Mouse (Mus musculus) limb, embryonic 13.5 days (tissue): ENCODE results near the gene Coq10a. TPM values are rescaled to one million over a fixed set of nuclear protein-coding genes. Genes with fewer than 3 reads are reported as not detected.

Source experiments
- ATAC-seq: fragments of 200-750 bp; cut with Nextera tagmentation; 2 replicates; pipeline ENCODE4 v1.8.0; 2017; ENCODE audit warnings: low read depth, moderate number of reproducible peaks, moderate TSS enrichment; ENCODE audit not compliant: low FRiP score
- H3K27ac ChIP-seq: fragments of 300-500 bp; sonication (generic); 2 replicates; pipeline ENCODE4 v1.5.1; 2015; ENCODE audit warnings: inconsistent platforms, mild to moderate bottlenecking, moderate library complexity
- H3K27me3 ChIP-seq: fragments of 300-500 bp; sonication (generic); 2 replicates; pipeline ENCODE4 v1.6.1; 2015; ENCODE audit warnings: mild to moderate bottlenecking, inconsistent platforms
- H3K36me3 ChIP-seq: fragments of 300-500 bp; sonication (generic); 2 replicates; pipeline ENCODE4 v1.6.1; 2015; ENCODE audit warnings: inconsistent platforms, mild to moderate bottlenecking, moderate library complexity
- H3K4me1 ChIP-seq: fragments of 300-500 bp; sonication (generic); 2 replicates; pipeline ENCODE4 v1.6.1; 2015; ENCODE audit warnings: inconsistent platforms
- H3K4me2 ChIP-seq: fragments of 300-500 bp; sonication (generic); replicated peaks from 2 replicates; pipeline ENCODE4 v1.6.1; 2015; ENCODE audit warnings: inconsistent platforms, mild to moderate bottlenecking, moderate library complexity
- H3K4me3 ChIP-seq: fragments of 300-500 bp; sonication (generic); 2 replicates; pipeline ENCODE4 v1.5.1; 2015; ENCODE audit warnings: moderate library complexity, mild to moderate bottlenecking, inconsistent platforms
- H3K9ac ChIP-seq: fragments of 300-500 bp; sonication (generic); 2 replicates; pipeline ENCODE4 v1.6.1; 2015; ENCODE audit warnings: mild to moderate bottlenecking, inconsistent platforms
- H3K9me3 ChIP-seq: fragments of 300-500 bp; sonication (generic); 2 replicates; pipeline ENCODE4 v1.6.1; 2016; ENCODE audit warnings: inconsistent platforms
- WGBS: fragments of 180-500 bp; shearing (Covaris S2); methylation state at CpG from one replicate; pipeline ENCODE4 v1.1.7; 2015; 5-methylcytosine and 5-hydroxymethylcytosine counted together
- polyA plus RNA-seq: library from polyadenylated mRNA; unstranded; fragments of >200 nt; fragmentation: Nextera tagmentation; extraction: Ambion mirVana; gene quantifications from 2 replicates; pipeline ENCODE4 v1.2.1, GENCODE M21; 2015

Coq10a gene
- polyA plus RNA-seq, 1 experiment from 2014 or later, result 14.8 TPM

GRCm38 (mm10) chr10:128369599-128369998, 802 bp upstream of the Coq10a start:
- peak overlapping the region; percentile 95 for H3K27ac ChIP-seq
- no peaks in the 10 kb centered on the region for H3K9me3 ChIP-seq
- no peaks in the 10 kb centered on the region for H3K27me3 ChIP-seq
- H3K9ac ChIP-seq, result peak overlapping the region; percentile 82
- H3K4me3 ChIP-seq, result peak overlapping the region; percentile 71
- peak overlapping the region; percentile 94 for H3K4me2 ChIP-seq
- WGBS, result 83% methylated on average over 6 of the region's 6 CpGs
- H3K36me3 ChIP-seq, result peaks cover 13% of the 10 kb centered on the region
- peaks cover 14% of the 10 kb centered on the region for H3K4me1 ChIP-seq
- no peak for ATAC-seq

GRCm38 (mm10) chr10:128369218-128369543, 384 bp upstream of the Coq10a start:
- ATAC-seq, result no peak
- 4% methylated on average over 9 of the region's 9 CpGs for WGBS

GRCm38 (mm10) chr10:128367899-128368401, 847 bp downstream of the Coq10a start:
- Histone ChIP-seq H3K27ac (peak overlapping the region; percentile 95; the same call in 1 of the 2 replicates), H3K36me3 (peaks cover 27% of the 10 kb centered on the region), H3K9me3 (no peaks in the 10 kb centered on the region), H3K4me3 (peak overlapping the region; percentile 71), H3K4me1 (peaks cover 14% of the 10 kb centered on the region), H3K27me3 (no peaks in the 10 kb centered on the region), H3K4me2 (peak overlapping the region; percentile 94), H3K9ac (peak overlapping the region; percentile 82)
- 19% methylated on average over 19 of the region's 19 CpGs for WGBS
- no peak for ATAC-seq

More at GRCm38 (mm10) chr10:128369218-128369543, 384 bp upstream of the Coq10a start:
- Histone ChIP-seq H3K4me2 (peak overlapping the region; percentile 94), H3K36me3 (peaks cover 15% of the 10 kb centered on the region), H3K27ac (peak overlapping the region; percentile 95), H3K27me3 (no peaks in the 10 kb centered on the region), H3K4me3 (peak overlapping the region; percentile 71), H3K4me1 (peaks cover 14% of the 10 kb centered on the region), H3K9ac (peak overlapping the region; percentile 82), H3K9me3 (no peaks in the 10 kb centered on the region)

- no peak for ATAC-seq
- Histone ChIP-seq H3K4me2 (no peak overlapping the region), H3K4me1 (peaks cover 3% of the 10 kb centered on the region), H3K4me3 (no peak overlapping the region), H3K27ac (no peak overlapping the region), H3K27me3 (no peaks in the 10 kb centered on the region), H3K9me3 (no peaks in the 10 kb centered on the region), H3K36me3 (peaks cover 80% of the 10 kb centered on the region), H3K9ac (no peak overlapping the region)
- 46% methylated on average over 3 of the region's 3 CpGs for WGBS
Observed at GRCm38 (mm10) chr10:128362568-128362967, 6.2 kb downstream of the Coq10a start.

- Histone ChIP-seq H3K4me2 (no peak overlapping the region), H3K27me3 (no peaks in the 10 kb centered on the region), H3K36me3 (peaks cover 84% of the 10 kb centered on the region), H3K9ac (no peak overlapping the region), H3K4me1 (no peaks in the 10 kb centered on the region), H3K9me3 (no peaks in the 10 kb centered on the region), H3K4me3 (no peak overlapping the region), H3K27ac (no peak overlapping the region)
- 88% methylated on average over 6 of the region's 6 CpGs for WGBS
- no peak for ATAC-seq
Observed at GRCm38 (mm10) chr10:128361836-128362235, 7.0 kb downstream of the Coq10a start.

- WGBS, result 88% methylated on average over 6 of the region's 6 CpGs
- Histone ChIP-seq H3K27ac (no peak overlapping the region), H3K36me3 (peaks cover 95% of the 10 kb centered on the region)
Observed at GRCm38 (mm10) chr10:128359226-128359625, 9.6 kb downstream of the Coq10a start.

GRCm38 (mm10) chr10:128358796-128359195, 10.0 kb downstream of the Coq10a start:
- Histone ChIP-seq H3K9ac (no peak overlapping the region), H3K4me3 (no peak overlapping the region), H3K9me3 (no peaks in the 10 kb centered on the region), H3K27me3 (no peaks in the 10 kb centered on the region), H3K4me2 (no peak overlapping the region), H3K4me1 (no peaks in the 10 kb centered on the region), H3K36me3 (peaks cover 95% of the 10 kb centered on the region), H3K27ac (no peak overlapping the region)
- no peak for ATAC-seq
- 61% methylated on average over 2 of the region's 2 CpGs for WGBS

More at GRCm38 (mm10) chr10:128359226-128359625, 9.6 kb downstream of the Coq10a start:
- no peak overlapping the region for H3K4me3 ChIP-seq
- no peak for ATAC-seq
- no peaks in the 10 kb centered on the region for H3K4me1 ChIP-seq
- no peak overlapping the region for H3K4me2 ChIP-seq
- H3K27me3 ChIP-seq, result no peaks in the 10 kb centered on the region
- no peak overlapping the region for H3K9ac ChIP-seq
- H3K9me3 ChIP-seq, result no peaks in the 10 kb centered on the region

- H3K4me1 ChIP-seq, result peaks cover 8% of the 10 kb centered on the region
- no peak for ATAC-seq
- H3K27ac ChIP-seq, result no peak overlapping the region
- no peak overlapping the region for H3K9ac ChIP-seq
- H3K4me2 ChIP-seq, result no peak overlapping the region
- no peaks in the 10 kb centered on the region for H3K9me3 ChIP-seq
- 91% methylated on average over 8 of the region's 8 CpGs for WGBS
- H3K27me3 ChIP-seq, result no peaks in the 10 kb centered on the region
- H3K36me3 ChIP-seq, result peaks cover 34% of the 10 kb centered on the region
- H3K4me3 ChIP-seq, result no peak overlapping the region
Observed at GRCm38 (mm10) chr10:128347541-128347940, 21.3 kb downstream of the Coq10a start.

- peak; percentile 71 for ATAC-seq
- peak overlapping the region; percentile 14; the same call in 1 of the 2 replicates for H3K4me2 ChIP-seq
- H3K4me3 ChIP-seq, result no peak overlapping the region
- peaks cover 8% of the 10 kb centered on the region for H3K4me1 ChIP-seq
- H3K27me3 ChIP-seq, result no peaks in the 10 kb centered on the region
- 61% methylated on average over 7 of the region's 7 CpGs for WGBS
- peak overlapping the region; percentile 8; the same call in 1 of the 2 replicates for H3K9ac ChIP-seq
- H3K27ac ChIP-seq, result no peak overlapping the region
- H3K9me3 ChIP-seq, result no peaks in the 10 kb centered on the region
- peaks cover 7% of the 10 kb centered on the region for H3K36me3 ChIP-seq
Observed at GRCm38 (mm10) chr10:128344568-128345275, 24.1 kb downstream of the Coq10a start.

GRCm38 (mm10) chr10:128343436-128343835, 25.4 kb downstream of the Coq10a start:
- peaks cover 17% of the 10 kb centered on the region for H3K4me1 ChIP-seq
- 93% methylated on average over 1 of the region's 1 CpGs for WGBS
- no peak overlapping the region for H3K4me2 ChIP-seq
- no peaks in the 10 kb centered on the region for H3K9me3 ChIP-seq
- H3K4me3 ChIP-seq, result no peak overlapping the region
- no peak overlapping the region for H3K27ac ChIP-seq
- no peaks in the 10 kb centered on the region for H3K27me3 ChIP-seq
- ATAC-seq, result no peak
- H3K36me3 ChIP-seq, result peaks cover 6% of the 10 kb centered on the region; the same call in 1 of the 2 replicates
- no peak overlapping the region for H3K9ac ChIP-seq

- H3K27ac ChIP-seq, result no peak overlapping the region
- H3K9me3 ChIP-seq, result no peaks in the 10 kb centered on the region
- H3K4me2 ChIP-seq, result no peak overlapping the region
- H3K9ac ChIP-seq, result no peak overlapping the region
- ATAC-seq, result no peak
- H3K4me1 ChIP-seq, result peaks cover 24% of the 10 kb centered on the region
- H3K36me3 ChIP-seq, result 0 out of 2 replicates have a peak, but pooled peaks cover 6% of the 10 kb centered on the region
- H3K27me3 ChIP-seq, result no peaks in the 10 kb centered on the region
- WGBS, result 89% methylated on average over 2 of the region's 2 CpGs
- no peak overlapping the region for H3K4me3 ChIP-seq
Observed at GRCm38 (mm10) chr10:128340257-128340656, 28.5 kb downstream of the Coq10a start.

- 71% methylated on average over 2 of the region's 2 CpGs for WGBS
- H3K27me3 ChIP-seq, result no peaks in the 10 kb centered on the region
- peak overlapping the region; percentile 83 for H3K4me2 ChIP-seq
- H3K9me3 ChIP-seq, result no peaks in the 10 kb centered on the region
- H3K4me3 ChIP-seq, result peak overlapping the region; percentile 84
- H3K4me1 ChIP-seq, result peaks cover 16% of the 10 kb centered on the region
- no peak overlapping the region for H3K27ac ChIP-seq
- ATAC-seq, result no peak
- 0 out of 2 replicates have a peak, but pooled peaks cover 6% of the 10 kb centered on the region for H3K36me3 ChIP-seq
- H3K9ac ChIP-seq, result peak overlapping the region; percentile 91
Observed at GRCm38 (mm10) chr10:128338948-128339347, 29.8 kb downstream of the Coq10a start.
